Mouse (Mus musculus): ENCODE data around the gene Sema3e.

The Sema3e gene

DNA sequence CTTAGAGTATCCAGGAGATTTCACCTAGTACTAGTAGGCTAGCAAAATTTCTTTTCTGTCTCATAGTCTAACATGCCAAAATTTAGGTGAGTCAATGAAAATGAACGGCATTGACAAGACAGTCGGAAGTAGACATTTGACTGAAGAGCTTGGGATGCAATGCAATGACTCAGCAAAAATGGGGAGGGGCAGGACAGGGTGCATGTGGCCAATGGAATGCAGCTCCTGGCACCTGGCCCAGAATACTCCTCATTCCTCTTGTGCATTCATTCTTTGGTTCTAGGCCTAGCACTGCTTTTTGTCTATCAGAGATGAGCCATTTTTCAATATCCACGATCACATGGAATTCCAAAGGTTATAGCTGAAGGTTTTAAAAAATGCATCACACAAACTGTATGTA, 48.1 kb downstream of the Sema3e start:
- DNase-seq (ENCODE audit: low spot score): no peak

DNA sequence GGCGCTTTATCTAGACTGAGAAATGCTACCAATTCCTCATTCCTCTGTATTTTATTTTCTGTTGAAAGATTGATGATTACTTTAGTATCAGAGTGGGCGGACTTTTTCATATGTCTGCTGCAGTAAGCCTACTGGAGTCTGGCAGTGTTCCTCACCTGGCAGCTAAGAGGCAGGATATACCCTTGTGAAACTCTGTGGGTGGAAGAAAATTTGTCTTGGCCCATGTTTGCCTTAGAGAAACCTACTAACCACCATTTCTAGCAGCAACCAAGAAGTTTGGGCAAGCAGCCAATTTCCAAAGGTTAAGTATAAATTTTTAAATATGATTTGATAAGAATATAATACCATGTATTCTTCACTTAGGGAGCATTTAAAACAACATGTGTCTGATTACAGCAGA, 63.0 kb downstream of the Sema3e start:
- DNase-seq (ENCODE audit: low spot score): no peak

DNA sequence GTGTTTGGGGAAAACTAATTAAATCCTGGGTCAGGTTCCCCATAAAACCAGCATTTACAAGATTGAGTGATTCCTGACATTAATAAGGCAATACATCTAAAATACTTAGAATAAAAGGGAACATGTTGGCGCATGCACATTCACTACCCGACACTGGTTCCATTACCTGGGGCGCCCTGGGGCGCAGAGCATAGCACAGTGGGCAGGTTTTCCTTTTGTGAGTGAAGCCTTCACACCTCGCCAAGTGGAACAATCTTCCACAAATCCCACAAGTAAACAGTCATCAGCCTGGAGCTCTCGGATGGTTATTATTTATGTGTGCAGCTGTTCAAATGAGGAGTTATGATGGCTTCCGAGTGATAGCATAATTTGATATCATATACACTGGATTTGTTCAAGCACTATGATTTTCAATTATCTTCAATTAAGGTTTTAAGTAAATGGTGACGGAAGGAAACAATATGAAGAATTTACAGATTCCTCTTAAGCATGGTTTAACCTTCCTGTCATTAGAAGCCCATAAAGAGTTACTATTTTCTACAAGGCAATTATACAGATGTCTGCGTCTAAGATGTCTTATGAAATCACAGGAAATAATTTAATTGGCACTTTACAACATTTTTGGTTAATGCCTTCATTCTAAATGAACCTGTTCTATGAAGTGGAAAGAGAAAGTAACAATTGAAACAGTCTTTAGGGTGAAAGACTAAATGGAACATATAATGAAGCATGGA, 65.0 kb downstream of the Sema3e start:
- DNase-seq (ENCODE audit: low spot score): no peak

DNA sequence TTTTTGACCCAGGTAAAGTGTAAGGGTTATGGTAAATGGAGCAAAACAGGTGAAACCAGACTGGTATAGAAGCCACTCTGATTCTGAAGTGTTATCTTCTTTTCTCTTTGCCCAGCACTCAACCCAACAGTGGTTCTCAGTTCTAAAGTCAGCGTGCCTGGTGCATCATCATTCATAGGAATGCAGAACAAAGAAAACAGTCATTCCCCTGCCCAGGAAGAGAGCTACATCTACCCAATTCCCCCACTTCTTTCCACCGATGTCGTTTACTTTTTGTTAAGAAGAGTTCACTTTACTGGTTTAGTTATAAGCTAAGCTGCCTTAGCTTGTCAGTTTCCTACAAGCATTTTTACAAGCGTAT, 65.5 kb downstream of the Sema3e start:
- DNase-seq (ENCODE audit: low spot score): no peak

DNA sequence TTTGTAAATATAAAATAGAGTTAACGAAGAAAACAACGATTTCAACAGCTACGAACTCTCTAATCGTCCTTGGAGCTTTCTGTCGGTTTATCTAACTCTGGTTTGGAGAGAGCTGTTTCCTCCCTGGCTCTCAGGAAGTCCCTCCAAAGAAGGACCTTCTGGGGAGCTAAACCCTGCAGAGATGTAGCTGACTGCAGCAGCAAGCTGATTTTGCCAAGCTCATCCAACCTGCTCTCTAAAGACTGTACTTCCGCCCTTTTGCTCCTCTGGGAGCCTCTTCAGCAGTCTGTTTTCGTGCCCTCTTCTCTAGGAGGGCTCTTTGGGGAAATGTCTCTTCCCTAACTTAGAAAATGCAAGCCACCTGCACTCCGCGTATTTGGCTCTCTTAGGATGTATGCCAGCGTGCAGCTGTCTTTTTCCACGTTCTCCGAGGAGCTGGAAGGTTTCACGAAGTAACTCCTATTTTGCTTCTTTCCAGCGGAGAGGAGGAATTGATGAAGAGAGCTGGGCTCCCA, 67.2 kb downstream of the Sema3e start:
- DNase-seq (ENCODE audit: low spot score): no peak

DNA sequence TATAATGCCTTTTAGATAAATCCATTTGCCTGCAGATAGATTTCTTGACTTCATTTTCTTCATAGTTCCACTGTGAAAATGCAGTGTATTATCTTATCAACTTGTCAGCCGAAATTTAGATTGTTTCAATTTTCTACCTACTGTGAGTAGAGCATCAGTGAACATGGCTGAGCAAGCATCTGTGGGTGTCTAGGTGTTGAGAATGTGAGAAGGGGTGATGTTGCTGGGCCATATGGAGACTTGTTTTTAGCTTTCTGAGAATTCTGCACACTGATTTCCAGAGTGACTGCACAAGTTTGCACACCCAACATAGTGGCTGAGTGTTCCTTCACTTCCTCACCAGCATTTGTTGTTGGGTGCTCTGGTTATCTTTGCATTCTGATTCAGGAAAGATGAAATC, 71.1 kb downstream of the Sema3e start:
- DNase-seq (ENCODE audit: low spot score): no peak

DNA sequence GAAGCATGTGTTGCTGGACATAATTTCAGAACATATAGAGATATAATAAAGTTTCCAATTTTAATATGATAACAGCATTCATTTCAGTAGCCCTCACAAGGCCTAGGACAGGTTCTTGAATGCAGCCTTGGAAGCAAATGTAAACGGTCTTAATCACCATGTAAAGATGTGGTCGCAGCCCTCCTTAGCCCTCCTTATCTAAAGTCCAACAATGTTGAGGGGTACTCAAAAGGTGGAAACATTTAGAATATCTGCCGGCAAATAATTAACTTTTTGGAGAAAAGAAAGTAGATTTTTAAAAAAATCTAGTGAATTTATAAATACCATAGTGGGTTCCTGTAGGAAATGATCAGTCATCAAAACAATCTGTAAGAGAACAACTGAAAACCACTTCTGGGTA, 73.6 kb downstream of the Sema3e start:
- DNase-seq (ENCODE audit: low spot score): no peak

DNA sequence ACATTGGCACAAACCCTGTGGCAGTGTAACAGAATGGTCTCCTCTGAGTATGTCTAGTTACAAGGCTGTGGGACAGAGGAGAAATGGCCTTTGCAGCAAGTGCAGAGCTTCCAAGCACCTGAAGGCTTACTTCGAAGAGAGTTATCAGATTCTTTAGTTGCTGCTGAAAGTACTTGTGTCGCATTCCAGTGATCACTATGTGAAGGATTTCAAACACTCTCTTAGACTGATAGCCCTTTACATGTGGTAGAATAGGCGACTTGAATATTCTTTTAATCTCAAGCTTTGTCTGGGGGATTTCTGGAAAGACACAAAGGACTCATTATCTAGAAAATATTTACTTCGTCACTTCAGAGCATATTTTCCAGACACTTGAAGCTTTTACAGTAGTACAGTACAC, 82.3 kb downstream of the Sema3e start:
- DNase-seq (ENCODE audit: low spot score): no peak

DNA sequence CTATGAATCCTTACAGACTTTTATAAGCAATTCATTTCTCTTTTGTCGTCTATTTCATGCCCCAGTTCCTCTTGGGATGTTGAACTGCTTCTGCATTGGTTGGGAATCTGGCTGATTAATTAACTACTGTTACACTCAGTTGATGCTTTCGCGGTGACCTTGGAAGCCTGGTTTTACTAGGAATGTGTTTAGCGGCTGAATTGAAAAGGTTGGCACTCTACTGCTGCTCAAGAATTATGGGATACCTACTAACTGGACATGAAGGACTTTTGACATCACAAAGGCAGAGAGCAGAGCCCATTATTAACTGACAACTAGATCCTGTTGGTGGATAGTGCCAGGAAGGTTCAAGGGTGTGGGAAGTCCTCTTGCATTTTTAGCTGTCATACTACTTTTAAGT, 83.9 kb downstream of the Sema3e start:
- DNase-seq (ENCODE audit: low spot score): no peak

DNA sequence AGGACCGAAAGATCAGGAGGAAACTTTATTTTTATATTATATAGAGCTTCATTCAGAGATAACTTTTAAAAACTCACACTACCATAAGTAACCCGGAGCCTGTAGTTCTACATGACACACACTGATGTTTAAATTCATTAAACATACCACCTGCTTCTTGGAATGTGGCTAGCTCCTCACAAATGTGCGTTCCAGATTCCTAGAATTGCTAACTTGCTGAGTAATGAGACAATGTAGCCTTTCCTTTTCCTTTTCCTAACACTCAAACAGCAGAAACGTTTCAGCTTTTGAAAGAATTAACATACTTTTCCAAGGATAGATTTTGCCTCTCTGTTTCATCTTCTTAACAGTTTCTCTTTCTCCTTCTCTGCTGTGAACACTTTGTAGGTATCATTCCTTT, 86.3 kb downstream of the Sema3e start:
- DNase-seq (ENCODE audit: low spot score): no peak

DNA sequence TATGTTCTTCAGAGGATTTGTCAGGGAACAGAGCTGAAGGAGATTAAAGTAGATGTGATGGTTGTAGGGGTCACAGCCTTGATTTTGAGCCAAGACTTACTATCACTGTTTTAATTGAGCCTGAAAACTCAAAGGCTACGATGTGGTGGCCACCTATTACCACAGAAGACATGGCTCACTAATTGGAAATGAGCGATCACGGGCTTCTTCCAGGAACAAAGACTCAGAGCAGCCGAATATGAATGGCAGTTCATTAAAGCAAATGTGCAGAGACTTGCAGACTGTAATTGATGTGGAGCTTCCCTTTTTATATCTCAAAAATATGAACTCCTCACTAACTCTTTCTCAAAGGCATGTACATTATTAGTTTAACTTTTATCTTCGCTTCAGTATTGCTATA, 96.8 kb downstream of the Sema3e start:
- no peak for DNase-seq (ENCODE audit: low spot score)

DNA sequence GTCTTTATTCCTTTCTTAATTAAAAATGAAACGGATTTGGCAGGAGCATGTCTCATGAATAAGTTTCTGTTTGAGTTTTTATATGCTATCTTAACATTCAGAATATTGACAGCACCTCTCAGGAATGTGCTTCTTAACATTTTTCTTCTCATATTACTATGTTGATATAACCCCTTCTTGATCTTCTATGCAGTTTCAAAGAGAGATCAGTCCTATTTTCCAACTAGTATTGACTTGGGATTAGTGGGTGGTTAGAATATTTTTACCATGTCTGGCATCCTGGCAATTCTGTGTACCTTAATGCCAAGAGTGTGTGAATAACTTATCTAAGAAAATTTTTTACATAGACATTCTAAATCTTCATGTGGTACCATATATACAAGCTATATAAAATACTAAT, 101.5 kb downstream of the Sema3e start:
- DNase-seq (ENCODE audit: low spot score): no peak

DNA sequence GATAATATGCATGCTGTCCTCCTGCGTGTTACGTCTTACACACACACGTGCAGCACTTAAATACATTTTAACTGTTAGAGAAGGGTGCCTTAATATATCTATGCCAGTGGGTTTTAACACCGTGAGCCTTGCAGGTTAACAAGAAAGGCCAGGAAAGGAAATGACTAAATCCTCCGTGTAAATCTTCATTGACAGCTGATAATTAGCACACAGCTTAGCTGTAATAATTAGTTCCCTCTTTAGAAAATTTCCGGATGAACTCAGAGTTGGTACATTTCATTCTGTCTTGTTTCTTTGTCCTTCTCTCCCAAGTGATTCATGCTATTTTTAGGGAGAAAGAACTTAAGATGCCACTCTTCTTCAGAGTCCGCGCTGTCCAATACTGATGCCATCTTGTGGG, 110.9 kb downstream of the Sema3e start:
- no peak for DNase-seq (ENCODE audit: low spot score)

DNA sequence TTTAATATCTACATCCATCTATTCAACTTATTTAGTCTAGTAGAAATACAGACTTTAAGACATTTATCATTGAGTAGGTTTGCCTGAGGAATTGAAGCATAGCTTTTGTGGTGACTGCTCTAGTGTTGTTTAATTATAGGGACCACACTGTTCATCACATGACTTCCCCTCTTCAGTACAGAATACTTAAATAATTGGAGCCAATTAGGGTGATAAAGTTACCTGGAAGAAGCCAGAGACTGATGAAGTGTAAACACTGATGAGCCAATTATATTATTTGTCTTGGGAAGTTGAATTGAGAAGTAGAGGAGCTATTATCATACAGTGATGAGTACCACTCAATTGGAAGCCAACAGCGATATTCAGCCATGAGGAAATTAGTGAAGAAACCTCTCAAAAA, 113.6 kb downstream of the Sema3e start:
- DNase-seq (ENCODE audit: low spot score): no peak

DNA sequence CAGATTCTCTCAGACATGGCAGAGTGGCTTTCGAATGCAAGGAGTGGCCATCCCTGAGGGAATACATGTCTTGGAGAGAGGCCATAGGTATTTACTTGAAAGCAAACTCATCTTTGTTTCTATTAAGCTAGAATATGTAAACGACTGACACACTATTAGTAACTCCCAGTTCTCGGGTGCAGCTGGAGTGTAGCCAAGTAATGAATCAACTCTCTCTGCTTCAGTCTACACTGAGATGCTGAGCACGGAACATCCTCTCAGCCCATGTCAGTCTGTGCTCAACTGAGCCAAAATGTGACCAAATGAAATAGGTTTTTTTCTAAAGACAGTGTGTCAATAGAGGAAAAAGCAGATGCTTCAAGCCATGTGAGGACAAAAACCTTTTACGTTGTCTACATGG, 137.5 kb downstream of the Sema3e start:
- DNase-seq (ENCODE audit: low spot score): no peak

DNA sequence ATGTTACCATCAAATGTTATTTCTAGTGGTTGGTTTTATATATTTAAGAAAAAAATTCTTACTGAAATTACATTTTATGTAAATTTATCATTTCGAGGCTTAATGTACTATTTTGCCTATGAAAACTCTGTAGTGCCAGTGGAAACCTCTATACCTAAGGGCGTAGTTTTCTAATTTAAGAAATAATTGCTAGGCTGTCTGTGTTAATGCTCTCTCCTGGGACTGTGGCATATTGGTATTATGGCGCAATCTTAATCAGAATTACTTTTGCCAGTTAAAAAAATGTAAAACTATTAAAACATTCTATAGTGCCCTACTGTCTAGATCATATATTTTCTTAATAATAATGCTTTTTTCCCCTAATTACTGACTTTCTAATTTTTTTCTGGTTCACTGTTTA, 138.2 kb downstream of the Sema3e start:
- DNase-seq (ENCODE audit: low spot score): no peak

DNA sequence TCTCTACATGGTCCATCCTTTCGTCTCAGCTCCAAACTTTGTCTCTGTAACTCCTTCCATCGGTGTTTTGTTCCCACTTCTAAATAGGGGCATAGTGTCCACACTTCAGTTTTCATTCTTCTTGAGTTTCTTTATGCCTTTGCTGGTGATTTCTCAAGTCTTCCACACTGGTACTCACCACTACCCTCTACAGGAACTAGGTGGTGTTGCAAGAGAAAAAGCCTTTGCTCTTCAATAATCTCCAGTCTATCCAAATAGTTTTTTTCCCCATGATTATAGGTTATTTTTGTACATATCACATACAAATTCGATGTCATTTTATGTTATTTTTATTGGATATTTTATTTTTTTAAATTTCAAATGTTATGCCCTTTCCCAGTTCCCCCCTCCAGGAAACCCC, 142.7 kb downstream of the Sema3e start:
- DNase-seq (ENCODE audit: low spot score): no peak

DNA sequence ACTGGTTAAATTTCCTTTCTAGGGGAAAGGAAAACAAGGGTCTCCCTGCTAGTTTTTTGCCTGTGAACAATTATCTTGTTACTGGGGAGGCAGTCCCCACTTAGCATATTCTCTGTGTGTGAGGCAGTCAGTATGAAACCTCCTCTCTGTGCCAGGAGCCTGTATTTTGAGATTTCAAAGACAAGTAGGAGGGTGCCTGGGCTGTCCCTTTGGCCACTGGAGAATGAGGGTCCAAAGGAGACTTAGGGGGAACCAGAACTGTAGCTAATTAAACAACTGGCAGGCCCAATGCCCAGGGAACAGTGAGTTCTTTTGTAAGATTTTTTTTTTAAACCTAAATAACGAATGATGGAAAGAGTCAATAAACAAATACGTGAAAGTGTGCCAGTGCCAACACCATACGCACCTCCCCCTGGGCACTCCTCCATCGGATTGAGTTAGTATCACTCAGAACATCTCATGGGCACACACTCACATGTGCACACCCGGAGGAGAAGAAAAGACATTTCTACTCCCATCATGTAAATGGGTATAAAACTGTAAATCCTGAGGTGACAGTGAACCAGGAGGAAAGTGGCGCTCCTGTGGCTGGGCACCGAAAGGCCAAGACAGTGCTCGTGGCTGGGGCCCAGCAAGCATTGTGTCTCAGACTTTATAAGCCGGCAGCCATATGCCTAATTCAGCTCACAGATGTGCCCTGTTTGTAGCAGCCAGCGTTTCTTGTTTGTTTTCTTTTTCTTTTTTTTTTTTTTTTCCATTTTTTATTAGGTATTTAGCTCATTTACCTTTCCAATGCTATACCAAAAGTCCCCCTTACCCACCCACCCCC, 148.5 kb downstream of the Sema3e start:
- no peak for DNase-seq (ENCODE audit: low spot score)

DNA sequence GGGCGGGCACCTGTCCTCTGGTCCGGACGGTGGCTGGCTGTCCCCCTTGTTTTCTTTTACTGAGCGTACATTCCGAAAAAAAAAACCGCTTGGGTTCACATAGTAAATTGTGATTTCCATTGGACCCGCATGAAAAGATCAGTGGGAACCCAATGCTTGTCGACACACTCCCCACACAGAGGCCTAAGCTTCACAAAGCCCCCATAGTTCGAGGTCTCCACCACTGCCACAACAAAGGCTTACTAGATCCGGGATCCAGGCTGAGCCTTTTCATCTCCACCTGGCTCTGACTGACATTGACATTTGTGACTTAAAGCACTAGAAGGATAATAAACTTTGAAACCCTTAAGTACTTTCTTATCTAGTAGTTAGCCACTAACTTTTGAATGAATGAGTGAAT, 155.5 kb downstream of the Sema3e start:
- DNase-seq (ENCODE audit: low spot score): no peak

DNA sequence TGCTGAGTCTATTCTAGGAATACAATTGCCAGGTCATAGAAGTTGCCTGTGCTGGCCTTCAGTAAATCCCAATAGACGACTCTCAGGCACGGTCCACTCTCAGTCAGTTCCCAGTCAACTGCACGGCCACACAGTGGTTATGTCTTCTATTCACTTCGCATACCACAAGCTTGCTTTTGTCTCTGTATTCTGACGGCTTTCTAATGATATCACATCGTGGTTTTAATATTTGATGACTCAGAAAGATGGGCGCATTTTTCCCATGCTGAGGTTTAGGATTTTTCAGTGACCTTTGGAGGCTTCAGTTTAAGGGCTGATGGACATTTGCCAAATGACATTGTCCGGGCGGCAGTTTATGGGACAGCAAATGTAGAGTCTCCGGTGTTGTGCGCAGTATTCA, 157.1 kb downstream of the Sema3e start:
- no peak for DNase-seq (ENCODE audit: low spot score)

DNA sequence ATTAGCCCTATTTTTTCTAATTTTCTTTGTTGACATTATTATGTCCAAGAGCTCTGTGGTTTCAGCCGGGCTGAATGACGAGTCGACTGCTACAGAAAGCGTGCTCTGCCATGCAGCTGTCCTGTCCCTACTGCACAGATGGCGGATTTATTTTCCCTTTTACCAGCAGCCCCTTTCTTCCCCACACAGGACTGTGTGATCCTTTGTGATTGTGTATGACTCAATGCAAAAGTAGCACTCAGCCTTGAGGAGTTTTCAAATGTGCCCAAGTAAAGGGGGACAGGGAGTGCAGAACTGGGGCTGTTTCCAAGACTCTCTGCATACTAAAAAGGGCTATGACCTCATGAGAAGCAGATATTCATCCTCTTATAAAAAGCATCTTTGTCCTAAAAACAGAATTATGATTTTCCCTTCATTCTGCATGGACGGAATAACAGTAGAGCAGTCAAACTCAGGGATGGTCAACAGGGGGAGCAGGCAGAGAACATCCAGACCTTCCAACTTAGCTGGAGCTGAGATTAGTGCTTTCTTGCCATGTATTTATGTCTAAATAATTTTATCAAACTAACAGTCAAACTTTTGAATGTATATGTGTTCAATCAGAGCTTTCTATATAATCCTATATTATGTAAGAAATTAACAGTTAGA, 170.2 kb downstream of the Sema3e start:
- no peak for DNase-seq (ENCODE audit: low spot score)

DNA sequence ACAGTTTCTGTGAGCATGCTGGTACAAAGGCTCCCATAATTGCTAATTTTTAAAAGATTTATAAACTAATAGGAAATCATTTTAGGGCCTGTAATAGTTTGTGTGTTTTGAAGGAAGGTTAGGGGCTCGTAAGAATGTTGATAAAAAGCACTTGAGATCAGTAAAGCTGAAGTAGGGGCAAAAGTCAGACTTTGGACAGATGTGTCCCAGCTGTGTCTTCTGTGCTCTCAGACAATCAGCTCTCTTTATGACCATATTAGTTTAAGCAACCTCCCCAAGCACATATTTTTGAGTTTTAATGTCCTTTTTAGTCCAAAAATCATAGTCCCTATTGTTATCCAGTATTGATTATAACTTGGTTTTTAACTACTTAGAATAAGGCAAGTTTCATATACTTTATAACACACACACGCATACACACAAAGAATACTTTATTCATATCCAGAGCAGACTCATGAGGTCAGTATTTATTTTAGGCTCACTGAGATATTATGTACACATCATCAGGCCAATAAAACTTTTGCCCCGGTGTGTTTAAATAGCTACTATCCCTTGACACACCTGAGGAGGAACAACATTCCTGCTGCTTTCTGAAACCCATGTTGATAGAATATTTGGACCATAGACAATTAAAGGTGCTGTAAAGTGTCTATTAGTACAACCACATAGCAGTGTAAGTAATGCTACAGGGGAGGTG, 173.4 kb downstream of the Sema3e start:
- no peak for DNase-seq (ENCODE audit: low spot score)

DNA sequence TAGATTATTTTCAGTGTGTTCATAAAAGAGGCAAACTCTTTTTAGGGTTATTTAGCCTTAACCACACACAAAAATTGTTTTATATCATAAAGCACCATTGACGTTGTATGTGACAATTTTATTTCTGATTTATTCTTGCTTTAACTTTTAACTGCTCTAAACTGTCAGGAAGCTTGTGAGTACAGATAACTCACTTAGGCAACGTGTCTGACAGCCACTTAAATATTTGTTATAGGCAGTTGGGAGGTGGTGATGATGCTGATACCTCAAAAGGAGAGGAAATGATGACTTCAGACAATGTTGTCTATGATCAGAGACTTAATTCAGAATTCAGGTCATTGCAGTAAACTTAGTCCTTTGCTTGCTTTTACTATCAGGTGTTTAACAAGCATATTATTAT, 181.7 kb downstream of the Sema3e start:
- DNase-seq (ENCODE audit: low spot score): no peak

Data from MN1 (cell line).